Mouse (Mus musculus) MEL (cell line): Measurements from ENCODE around the gene Nat9. TPM values are rescaled to one million over a fixed set of nuclear protein-coding genes. Genes with fewer than 3 reads are reported as not detected.

Source experiments
- DNase-seq: peaks from one replicate; pipeline ENCODE4 v3.0.0; 2011; ENCODE audit warnings: low read depth, low spot score
- H3K27ac ChIP-seq: 2 replicates; pipeline ENCODE4 v1.5.1; 2012; ENCODE audit warnings: low read depth, mild to moderate bottlenecking, control low read depth, low read length, moderate library complexity; ENCODE audit not compliant: control insufficient read depth
- H3K27me3 ChIP-seq, 2 experiments: fragments of 150-350 bp in 1 of 2; sonication (generic) in 1 of 2; 2 replicates each; pipeline ENCODE4 v1.6.1; 2012; ENCODE audit warnings: low read length in 2 of 2, mild to moderate bottlenecking in 2 of 2, improper control_type of control experiment in 1 of 2, moderate library complexity in 1 of 2; ENCODE audit not compliant: insufficient read depth in 2 of 2, control insufficient read depth in 1 of 2
- H3K36me3 ChIP-seq, 2 experiments: 2 replicates each; pipeline ENCODE4 v1.6.1; 2012 to 2014; ENCODE audit warnings: low read length in 2 of 2, improper control_type of control experiment in 1 of 2, inconsistent platforms in 1 of 2, mild to moderate bottlenecking in 1 of 2; ENCODE audit not compliant: insufficient read depth in 2 of 2, control insufficient read depth in 1 of 2
- H3K4me1 ChIP-seq, 2 experiments: fragments of 150-350 bp in 1 of 2; sonication (generic) in 1 of 2; 2 replicates each; pipeline ENCODE4 v1.6.1; 2012; ENCODE audit warnings: low read length in 2 of 2, improper control_type of control experiment in 1 of 2, mild to moderate bottlenecking in 1 of 2; ENCODE audit not compliant: insufficient read depth in 2 of 2, control insufficient read depth in 1 of 2
- H3K4me3 ChIP-seq, 2 experiments: fragments of 150-350 bp in 1 of 2; sonication (generic) in 1 of 2; 2 replicates each; pipeline ENCODE4 v1.5.1; 2012; ENCODE audit warnings: low read depth in 2 of 2, low read length in 2 of 2, mild to moderate bottlenecking in 2 of 2, moderate library complexity in 2 of 2, control low read depth in 1 of 2, improper control_type of control experiment in 1 of 2; ENCODE audit not compliant: control insufficient read depth in 1 of 2, insufficient read depth in 1 of 2
- H3K79me2 ChIP-seq: 2 replicates; pipeline ENCODE4 v1.6.1; 2012; ENCODE audit warnings: mild to moderate bottlenecking, low read length, moderate library complexity; ENCODE audit not compliant: control insufficient read depth, poor library complexity, insufficient read depth
- H3K9ac ChIP-seq: 2 replicates; pipeline ENCODE4 v1.6.1; 2012; ENCODE audit warnings: low read depth, mild to moderate bottlenecking, control low read depth, low read length, moderate library complexity; ENCODE audit not compliant: control insufficient read depth, poor library complexity, severe bottlenecking
- H3K9me3 ChIP-seq: fragments of 150-350 bp; sonication (generic); replicated peaks from 2 replicates; pipeline ENCODE4 v1.6.1; 2012; ENCODE audit warnings: mild to moderate bottlenecking, low read length, improper control_type of control experiment, moderate library complexity; ENCODE audit not compliant: insufficient read depth
- BHLHE40 ChIP-seq: IDR thresholded peaks from 2 replicates; pipeline ENCODE4 v1.6.1; 2012; ENCODE audit warnings: low read depth, mild to moderate bottlenecking, inconsistent platforms, low read length, improper control_type of control experiment, borderline replicate concordance
- CHD1 ChIP-seq: IDR thresholded peaks from 2 replicates; pipeline ENCODE4 v1.6.1; 2012; ENCODE audit warnings: low read depth, mild to moderate bottlenecking, inconsistent platforms, low read length, improper control_type of control experiment
- CHD2 ChIP-seq: IDR thresholded peaks from 2 replicates; pipeline ENCODE4 v1.6.1; 2011; ENCODE audit warnings: low read length, improper control_type of control experiment
- ELF1 ChIP-seq: IDR thresholded peaks from 2 replicates; pipeline ENCODE4 v1.6.1; 2014; ENCODE audit warnings: low read depth, mild to moderate bottlenecking, inconsistent platforms, low read length, improper control_type of control experiment, moderate library complexity
- EP300 ChIP-seq, 2 experiments: IDR thresholded peaks; 2 replicates each; pipeline ENCODE4 v1.6.1; 2011; ENCODE audit warnings: improper control_type of control experiment in 2 of 2, low read length in 2 of 2, low read depth in 1 of 2, mild to moderate bottlenecking in 1 of 2
- ETS1 ChIP-seq: IDR thresholded peaks from 2 replicates; pipeline ENCODE4 v1.6.1; 2012; ENCODE audit warnings: low read depth, mild to moderate bottlenecking, inconsistent platforms, low read length, improper control_type of control experiment, moderate library complexity
- GABPA ChIP-seq: IDR thresholded peaks from 2 replicates; pipeline ENCODE4 v1.6.1; 2012; ENCODE audit warnings: low read depth, mild to moderate bottlenecking, inconsistent platforms, low read length, improper control_type of control experiment, moderate library complexity
- HCFC1 ChIP-seq: IDR thresholded peaks from 2 replicates; pipeline ENCODE4 v1.6.1; 2012; ENCODE audit warnings: low read depth, mild to moderate bottlenecking, inconsistent platforms, low read length, improper control_type of control experiment, moderate library complexity
- KAT2A ChIP-seq: conservative IDR thresholded peaks from 2 replicates; pipeline ENCODE4 v1.6.1; 2012; ENCODE audit warnings: low read depth, low read length, improper control_type of control experiment, inconsistent platforms
- MAFK ChIP-seq: IDR thresholded peaks from 2 replicates; pipeline ENCODE4 v1.6.1; 2011; ENCODE audit warnings: low read depth, mild to moderate bottlenecking, low read length, improper control_type of control experiment, borderline replicate concordance
- MAZ ChIP-seq: IDR thresholded peaks from 2 replicates; pipeline ENCODE4 v1.6.1; 2012; ENCODE audit warnings: low read depth, mild to moderate bottlenecking, inconsistent platforms, low read length, improper control_type of control experiment
- MXI1 ChIP-seq: IDR thresholded peaks from 2 replicates; pipeline ENCODE4 v1.6.1; 2011; ENCODE audit warnings: mild to moderate bottlenecking, low read depth, low read length, improper control_type of control experiment
- MYC ChIP-seq: IDR thresholded peaks from 2 replicates; pipeline ENCODE4 v1.6.1; 2011; ENCODE audit warnings: low read depth, mild to moderate bottlenecking, low read length, improper control_type of control experiment, moderate library complexity
- NELFE ChIP-seq: IDR thresholded peaks from 2 replicates; pipeline ENCODE4 v1.6.1; 2011; ENCODE audit warnings: low read depth, low read length, improper control_type of control experiment
- NRF1 ChIP-seq: IDR thresholded peaks from 2 replicates; pipeline ENCODE4 v1.6.1; 2014; ENCODE audit warnings: low read depth, mild to moderate bottlenecking, inconsistent platforms, low read length, improper control_type of control experiment, moderate library complexity; ENCODE audit not compliant: poor library complexity, insufficient read depth, severe bottlenecking
- POLR2A ChIP-seq, 2 experiments: IDR thresholded peaks; 2 replicates each; pipeline ENCODE4 v1.6.1; 2011 to 2012; ENCODE audit warnings: low read length in 2 of 2, mild to moderate bottlenecking in 2 of 2, control low read depth in 1 of 2, improper control_type of control experiment in 1 of 2, low read depth in 1 of 2, moderate library complexity in 1 of 2; ENCODE audit not compliant: control insufficient read depth in 1 of 2, insufficient read depth in 1 of 2, poor library complexity in 1 of 2
- RAD21 ChIP-seq: IDR thresholded peaks from 2 replicates; pipeline ENCODE4 v1.6.1; 2011; ENCODE audit warnings: mild to moderate bottlenecking, low read depth, low read length, improper control_type of control experiment
- SIN3A ChIP-seq: IDR thresholded peaks from 2 replicates; pipeline ENCODE4 v1.6.1; 2012; ENCODE audit warnings: low read length, improper control_type of control experiment, inconsistent platforms
- SMC3 ChIP-seq: IDR thresholded peaks from 2 replicates; pipeline ENCODE4 v1.6.1; 2011; ENCODE audit warnings: low read depth, low read length, improper control_type of control experiment
- TBP ChIP-seq: IDR thresholded peaks from 2 replicates; pipeline ENCODE4 v1.8.0; 2011; ENCODE audit warnings: low read depth, low read length, improper control_type of control experiment
- TCF12 ChIP-seq: IDR thresholded peaks from 2 replicates; pipeline ENCODE4 v1.6.1; 2014; ENCODE audit warnings: low read depth, mild to moderate bottlenecking, inconsistent platforms, low read length, improper control_type of control experiment, moderate library complexity
- USF1 ChIP-seq: IDR thresholded peaks from 2 replicates; pipeline ENCODE4 v1.6.1; 2014; ENCODE audit warnings: low read depth, mild to moderate bottlenecking, inconsistent platforms, low read length, improper control_type of control experiment, moderate library complexity
- ZC3H11A ChIP-seq: IDR thresholded peaks from 2 replicates; pipeline ENCODE4 v1.6.1; 2012; ENCODE audit warnings: low read depth, mild to moderate bottlenecking, inconsistent platforms, low read length, improper control_type of control experiment
- ZMIZ1 ChIP-seq: IDR thresholded peaks from 2 replicates; pipeline ENCODE4 v1.6.1; 2012; ENCODE audit warnings: low read depth, mild to moderate bottlenecking, inconsistent platforms, low read length, improper control_type of control experiment, moderate library complexity
- polyA plus RNA-seq, 2 experiments: library from polyadenylated mRNA; stranded (reverse) in 1 of 2; unstranded in 1 of 2; fragments of >175 nt in 1 of 2; fragments of >200 nt in 1 of 2; gene quantifications; 2 replicates each; pipeline versions ENCODE4 v1.2.1 to v1.2.4; 2012; ENCODE audit warnings: low replicate concordance in 2 of 2, low read depth in 1 of 2; ENCODE audit not compliant: insufficient read length in 2 of 2, insufficient read depth in 1 of 2, missing spikeins in 1 of 2
- total RNA-seq: library from RNA; depleted of rRNA; stranded (reverse); fragments of 300-350 nt; gene quantifications from 2 replicates; pipeline ENCODE4 v1.2.3, GENCODE M21; 2012

Nat9 gene
- total and polyA plus RNA-seq, 3 experiments, result 46.1 to 92.4 TPM; not detected in 1

DNA sequence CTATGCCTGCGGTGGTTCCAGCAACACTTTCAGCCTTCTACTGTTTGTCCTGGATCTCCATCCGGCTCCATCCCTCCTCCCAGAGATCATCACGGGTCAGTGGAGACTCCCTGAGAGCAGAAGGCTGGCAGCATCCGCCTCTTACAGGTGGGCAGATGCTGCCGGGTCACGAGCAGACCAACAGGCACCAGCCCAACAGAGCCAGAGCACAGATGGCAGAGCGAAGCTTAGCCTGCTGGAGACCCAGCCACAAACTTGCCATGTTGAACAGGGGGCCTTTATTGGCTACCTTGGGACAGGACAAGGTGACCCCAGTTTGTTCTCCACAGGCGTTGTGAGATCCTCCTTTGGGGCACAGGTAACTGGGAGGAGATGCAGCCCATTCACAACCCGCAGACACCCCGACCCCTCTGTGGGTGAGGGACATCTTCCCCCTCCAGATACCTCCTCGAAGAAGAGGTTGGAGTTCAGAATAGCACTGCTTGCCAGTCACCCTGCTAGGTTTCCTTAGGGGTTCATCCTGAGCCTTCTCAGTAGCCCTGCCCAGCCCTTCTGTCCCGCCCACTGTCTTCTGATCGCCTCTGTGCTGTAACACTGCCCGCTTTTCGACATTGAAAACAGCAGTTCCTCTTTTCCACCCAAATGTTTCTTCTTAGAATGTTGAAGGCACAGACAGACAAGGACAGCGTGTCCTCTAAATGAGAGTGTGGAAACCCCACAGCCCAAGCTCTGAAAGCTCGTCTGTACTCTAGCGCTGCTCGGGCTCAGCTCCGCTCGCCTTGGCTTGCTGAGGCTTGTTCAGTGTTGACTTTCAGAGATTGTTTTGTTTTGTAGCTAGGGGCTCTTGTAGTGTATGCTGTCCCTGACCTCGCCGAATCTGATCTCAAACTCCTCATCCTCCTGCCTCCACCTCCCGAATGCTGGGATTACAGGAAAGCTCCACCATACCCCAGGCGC is 21.4 kb upstream of the Nat9 start:
- peak; percentile 80 for DNase-seq
- no peaks in the 10 kb centered on the region for H3K9me3 ChIP-seq
- no peaks in the 10 kb centered on the region for H3K4me1 ChIP-seq
- H3K4me3 ChIP-seq, result no peak overlapping the region
- H3K79me2 ChIP-seq, result no peaks in the 10 kb centered on the region
- no peak for TF ChIP-seq MAZ
- TF ChIP-seq ZMIZ1, result no peak
- no peak for TF ChIP-seq HCFC1
- no peak for TF ChIP-seq MXI1
- no peak for TF ChIP-seq POLR2A (IDR thresholded peaks at IDR 0.05; ENCODE audit: control insufficient read depth in 1 of 2, insufficient read depth in 1 of 2, low read depth in 1 of 2, low read length in 2 of 2, poor library complexity in 1 of 2)
- TF ChIP-seq NRF1, result no peak
- TF ChIP-seq USF1, result no peak
- no peak; the same call in 1 of the 2 replicates for TF ChIP-seq SIN3A
- TF ChIP-seq BHLHE40, result no peak
- no peak for TF ChIP-seq ELF1
- TF ChIP-seq TBP, result no peak
- no peak for TF ChIP-seq KAT2A
- TF ChIP-seq CHD1, result no peak
- no peak for TF ChIP-seq SMC3
- peaks cover 0 to 1% of the 10 kb centered on the region in 2 experiments; a peak in 1 of 4 replicates for H3K36me3 ChIP-seq
- no peaks in the 10 kb centered on the region for H3K27me3 ChIP-seq
- H3K27ac ChIP-seq, result no peak overlapping the region
- no peak overlapping the region for H3K9ac ChIP-seq

DNA sequence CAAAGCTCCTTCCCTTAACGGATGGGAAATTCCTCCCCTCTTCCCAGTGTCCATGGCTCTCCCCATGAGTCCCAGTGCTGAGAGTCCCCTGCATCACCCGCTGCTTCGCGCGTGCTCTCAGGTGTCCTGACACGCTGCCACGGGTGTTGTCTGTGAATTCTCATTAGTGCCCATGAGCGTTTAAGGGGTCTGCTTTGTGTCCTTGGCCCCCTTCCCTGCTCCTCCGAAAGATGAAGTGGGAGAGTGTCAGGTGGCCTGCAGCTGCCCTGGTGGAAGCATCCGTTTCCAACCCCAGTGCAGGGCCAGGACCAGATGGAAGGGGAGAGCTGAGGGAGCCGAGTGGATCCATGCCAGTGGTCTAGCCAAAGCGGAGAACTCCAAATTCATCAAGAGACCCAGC is 20.5 kb upstream of the Nat9 start:
- no peaks in the 10 kb centered on the region for H3K4me1 ChIP-seq
- H3K4me3 ChIP-seq, result no peak overlapping the region
- no peaks in the 10 kb centered on the region for H3K79me2 ChIP-seq
- H3K36me3 ChIP-seq, result peaks cover 0 to under 1% of the 10 kb centered on the region in 2 experiments; a peak in 1 of 4 replicates
- H3K9ac ChIP-seq, result no peak overlapping the region
- no peak overlapping the region for H3K27ac ChIP-seq
- no peaks in the 10 kb centered on the region for H3K27me3 ChIP-seq
- no peak for DNase-seq
- TF ChIP-seq MAFK (no peak), CHD2 (no peak), GABPA (no peak), NELFE (no peak), TBP (no peak), RAD21 (no peak), ETS1 (no peak), MYC (no peak), SIN3A (no peak), KAT2A (no peak), TCF12 (no peak), ZC3H11A (no peak), HCFC1 (no peak), EP300 (IDR thresholded peaks at IDR 0.05; ENCODE audit: low read depth in 1 of 2, low read length in 2 of 2) (no peak), BHLHE40 (no peak), MXI1 (no peak), SMC3 (no peak), ELF1 (no peak)
- H3K9me3 ChIP-seq, result no peaks in the 10 kb centered on the region
